Mouse (Mus musculus): Measurements from ENCODE around the gene Ankrd55.

DNA sequence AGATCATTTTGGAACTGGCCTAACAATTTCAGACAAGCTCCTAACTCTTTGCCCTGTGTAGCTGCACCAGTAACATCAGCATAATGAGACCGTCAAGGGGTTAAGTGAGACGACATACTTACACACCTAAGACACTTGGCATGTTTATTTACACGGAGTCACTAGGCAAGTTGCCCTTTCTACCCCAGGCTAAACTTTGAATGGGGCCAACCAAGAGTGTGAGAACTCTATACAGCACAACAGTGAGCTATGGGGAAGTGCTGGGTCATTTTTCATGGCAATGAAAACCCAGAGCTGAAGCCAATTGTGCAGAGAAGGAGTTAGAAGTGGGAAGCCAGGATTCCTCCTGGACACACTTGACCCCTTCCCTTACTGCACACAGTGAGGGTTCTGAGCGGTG, 94.2 kb downstream of the Ankrd55 start:
- TF ChIP-seq EP300 (IDR thresholded peaks at IDR 0.05; ENCODE audit: insufficient read depth, low read depth, low read length) (no peak), POLR2A (IDR thresholded peaks at IDR 0.05; ENCODE audit: insufficient read depth, low read length) (no peak)
